Mouse (Mus musculus) olfactory bulb, adult 2 months (tissue): ENCODE results near the gene Aldh1l2.

Source experiments
- CTCF ChIP-seq: fragments of 200-500 bp; IDR thresholded peaks from 2 replicates; pipeline ENCODE4 v1.5.1; 2012; ENCODE audit warnings: low read depth, mild to moderate bottlenecking, low read length, moderate library complexity; ENCODE audit not compliant: insufficient read depth
- POLR2A ChIP-seq: fragments of 200-500 bp; IDR thresholded peaks from 2 replicates; pipeline ENCODE4 v1.6.1; 2012; ENCODE audit warnings: mild to moderate bottlenecking, low read depth, low read length, moderate library complexity; ENCODE audit not compliant: insufficient read depth

GRCm38 (mm10) chr10:83543439-83544102 lies 9.6 kb upstream of the Aldh1l2 start, which contains the start of gene Washc4:
- TF ChIP-seq POLR2A: peak; percentile 89; the same call in 1 of the 2 replicates
- no peak for TF ChIP-seq CTCF
